Mouse (Mus musculus) lung, embryonic 16.5 days (tissue): Measurements from ENCODE around the gene Slc38a1. TPM values are rescaled to one million over a fixed set of nuclear protein-coding genes. Genes with fewer than 3 reads are reported as not detected.

Source experiments
- polyA plus RNA-seq: library from polyadenylated mRNA; unstranded; fragments of >200 nt; fragmentation: Nextera tagmentation; extraction: Ambion mirVana; gene quantifications from 2 replicates; pipeline ENCODE4 v1.2.1, GENCODE M21; 2015

Gene Slc38a1
- polyA plus RNA-seq, 1 experiment from 2014 or later, result 48.8 TPM

Other genes with a start within 250 kb of the Slc38a1 start
- gene Scaf11, start 182.1 kb downstream of the Slc38a1 start, polyA plus RNA-seq, result 79.5 and 88.8 TPM in 2 replicates
- 143 and 155 TPM in 2 replicates for gene Slc38a2, start 56.8 kb upstream of the Slc38a1 start, polyA plus RNA-seq